Mouse (Mus musculus): Measurements from ENCODE around the gene Scaf4. TPM values are rescaled to one million over a fixed set of nuclear protein-coding genes. Genes with fewer than 3 reads are reported as not detected.

Scaf4 gene
- polyA plus RNA-seq, 1 experiment = 47.0 TPM

DNA sequence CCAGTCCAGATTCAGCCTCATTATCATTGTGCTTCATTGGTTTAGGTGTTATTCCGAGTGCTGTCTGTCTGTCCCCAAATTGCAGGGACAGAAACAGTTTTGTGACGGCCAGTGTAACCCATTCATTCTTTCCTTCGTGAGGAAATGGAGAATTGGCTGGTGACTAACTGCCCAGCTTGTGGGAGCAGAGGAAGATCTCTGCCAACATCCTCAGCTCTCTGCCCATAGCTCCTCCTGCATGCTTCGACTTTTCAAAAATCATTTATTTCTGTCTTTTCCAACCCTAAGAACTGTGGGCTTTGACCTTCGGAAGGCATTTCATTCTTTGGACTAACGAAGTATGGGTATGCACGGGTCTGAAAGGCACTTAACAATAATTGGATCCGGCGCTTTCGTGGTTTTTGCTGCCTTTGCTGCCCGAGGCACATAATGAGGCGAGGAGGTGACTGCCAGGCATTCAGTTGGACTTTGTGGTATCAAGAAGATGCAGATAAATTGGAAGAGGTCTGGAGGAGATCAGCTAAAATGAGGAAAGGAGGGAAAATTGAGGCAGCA lies 34.1 kb upstream of the Scaf4 start:
- Histone ChIP-seq H3K4me3 (ENCODE audit: extremely low read depth, insufficient read depth, insufficient read length) (no peak overlapping the region), H3K36me3 (ENCODE audit: control insufficient read depth, insufficient read depth, low read length) (no peaks in the 10 kb centered on the region), H3K4me1 (ENCODE audit: control insufficient read depth, insufficient read depth, insufficient read length) (no peaks in the 10 kb centered on the region), H3K27ac (ENCODE audit: insufficient read depth, low read length) (no peak overlapping the region), H3K27me3 (ENCODE audit: control insufficient read depth, insufficient read depth, low read length) (no peaks in the 10 kb centered on the region)
- no peak for TF ChIP-seq POLR2A (IDR thresholded peaks at IDR 0.05; ENCODE audit: low read depth, low read length)
- DNase-seq (ENCODE audit: low read depth in 1 of 2, low spot score in 2 of 2) = no peak
- WGBS = 78% methylated on average over 12 of the region's 12 CpGs

- Histone ChIP-seq H3K27ac (ENCODE audit: insufficient read depth, low read length) (no peak overlapping the region), H3K36me3 (ENCODE audit: control insufficient read depth, insufficient read depth, low read length) (no peaks in the 10 kb centered on the region), H3K27me3 (ENCODE audit: control insufficient read depth, insufficient read depth, low read length) (no peaks in the 10 kb centered on the region), H3K4me3 (ENCODE audit: extremely low read depth, insufficient read depth, insufficient read length) (no peak overlapping the region), H3K4me1 (ENCODE audit: control insufficient read depth, insufficient read depth, insufficient read length) (no peaks in the 10 kb centered on the region)
- no peak for TF ChIP-seq CTCF (IDR thresholded peaks at IDR 0.05; ENCODE audit: extremely low read depth, insufficient read depth, insufficient read length, insufficient replicate concordance)
- no peak for TF ChIP-seq POLR2A (IDR thresholded peaks at IDR 0.05; ENCODE audit: low read depth, low read length)
- WGBS = 77% methylated on average over 4 of the region's 4 CpGs
- no peak for DNase-seq (ENCODE audit: low read depth in 1 of 2, low spot score in 2 of 2)
Measured at GRCm38 (mm10) chr16:90317777-90318176, 33.5 kb upstream of the Scaf4 start.

DNA sequence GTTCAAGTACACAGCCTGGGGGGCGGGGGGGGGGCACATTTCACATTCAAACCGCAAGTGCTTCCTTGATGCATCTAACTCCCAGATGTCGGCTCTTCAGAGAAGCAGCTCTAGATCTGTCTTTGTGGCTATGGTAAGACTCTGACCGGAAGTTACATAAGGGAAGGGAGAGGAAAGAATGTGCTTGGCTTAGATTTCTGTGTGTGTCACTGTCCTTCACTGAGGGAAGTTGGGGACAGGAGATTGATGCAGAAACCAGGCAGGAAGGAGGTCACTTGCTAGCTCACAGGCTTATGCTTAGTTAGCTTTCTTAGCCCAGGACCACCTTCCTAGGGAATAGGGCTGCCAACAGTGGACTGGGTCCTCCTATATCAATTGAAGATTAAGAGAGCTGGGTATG lies 31.6 kb upstream of the Scaf4 start:
- Histone ChIP-seq H3K4me3 (ENCODE audit: extremely low read depth, insufficient read depth, insufficient read length) (no peak overlapping the region), H3K36me3 (ENCODE audit: control insufficient read depth, insufficient read depth, low read length) (no peaks in the 10 kb centered on the region), H3K27ac (ENCODE audit: insufficient read depth, low read length) (no peak overlapping the region), H3K4me1 (ENCODE audit: control insufficient read depth, insufficient read depth, insufficient read length) (no peaks in the 10 kb centered on the region), H3K27me3 (ENCODE audit: control insufficient read depth, insufficient read depth, low read length) (no peaks in the 10 kb centered on the region)
- 68% methylated on average over 4 of the region's 4 CpGs for WGBS
- TF ChIP-seq CTCF (IDR thresholded peaks at IDR 0.05; ENCODE audit: extremely low read depth, insufficient read depth, insufficient read length, insufficient replicate concordance) (no peak), POLR2A (IDR thresholded peaks at IDR 0.05; ENCODE audit: low read depth, low read length) (no peak)
- DNase-seq (ENCODE audit: low read depth in 1 of 2, low spot score in 2 of 2) = no peak

DNA sequence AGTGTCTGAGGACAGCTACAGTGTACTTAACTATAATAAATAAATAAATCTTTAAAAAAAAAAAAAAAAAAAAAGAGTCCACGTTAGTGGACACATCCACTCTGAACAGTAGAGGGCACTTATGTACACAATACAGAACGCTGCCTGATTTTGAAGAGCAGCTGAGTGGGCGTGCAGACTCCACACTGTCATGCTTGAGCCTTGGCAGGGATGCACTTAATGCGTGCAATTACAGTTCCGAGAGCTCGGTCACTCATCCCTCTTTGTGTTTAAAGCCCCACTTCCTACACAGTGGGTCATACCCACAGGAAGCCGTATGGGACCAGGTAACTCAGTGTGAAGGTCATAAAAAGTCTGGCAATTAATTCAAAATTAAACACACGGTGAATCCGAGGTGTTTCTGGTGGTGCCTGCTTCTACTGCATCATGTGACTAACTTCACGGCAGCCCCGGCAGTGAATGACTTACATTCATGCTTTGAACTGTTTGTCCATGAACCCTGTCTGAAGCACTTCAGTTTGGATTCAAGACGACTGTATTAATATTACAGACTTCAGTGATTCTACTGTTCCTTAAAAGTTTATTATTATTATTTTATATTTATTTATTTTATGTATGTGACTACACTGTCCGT lies 28.3 kb upstream of the Scaf4 start:
- DNase-seq (ENCODE audit: low read depth in 1 of 2, low spot score in 2 of 2) = no peak
- 70% methylated on average over 13 of the region's 13 CpGs for WGBS
- H3K27ac ChIP-seq (ENCODE audit: insufficient read depth, low read length) = no peak overlapping the region

GRCm38 (mm10) chr16:90310488-90311135 lies 26.3 kb upstream of the Scaf4 start:
- TF ChIP-seq CTCF (IDR thresholded peaks at IDR 0.05; ENCODE audit: extremely low read depth, insufficient read depth, insufficient read length, insufficient replicate concordance) = no peak
- no peak for TF ChIP-seq POLR2A (IDR thresholded peaks at IDR 0.05; ENCODE audit: low read depth, low read length)
- Histone ChIP-seq H3K27me3 (ENCODE audit: control insufficient read depth, insufficient read depth, low read length) (no peaks in the 10 kb centered on the region), H3K4me1 (ENCODE audit: control insufficient read depth, insufficient read depth, insufficient read length) (no peaks in the 10 kb centered on the region), H3K36me3 (ENCODE audit: control insufficient read depth, insufficient read depth, low read length) (no peaks in the 10 kb centered on the region), H3K27ac (ENCODE audit: insufficient read depth, low read length) (no peak overlapping the region), H3K4me3 (ENCODE audit: extremely low read depth, insufficient read depth, insufficient read length) (no peak overlapping the region)
- 31% methylated on average over 11 of the region's 11 CpGs for WGBS
- no peak for DNase-seq (ENCODE audit: low read depth in 1 of 2, low spot score in 2 of 2)

More for the DNA sequence above, 28.3 kb upstream of the Scaf4 start:
- Histone ChIP-seq H3K4me3 (ENCODE audit: extremely low read depth, insufficient read depth, insufficient read length) (no peak overlapping the region), H3K4me1 (ENCODE audit: control insufficient read depth, insufficient read depth, insufficient read length) (no peaks in the 10 kb centered on the region), H3K36me3 (ENCODE audit: control insufficient read depth, insufficient read depth, low read length) (no peaks in the 10 kb centered on the region), H3K27me3 (ENCODE audit: control insufficient read depth, insufficient read depth, low read length) (no peaks in the 10 kb centered on the region)
- TF ChIP-seq POLR2A (IDR thresholded peaks at IDR 0.05; ENCODE audit: low read depth, low read length) = no peak
- no peak for TF ChIP-seq CTCF (IDR thresholded peaks at IDR 0.05; ENCODE audit: extremely low read depth, insufficient read depth, insufficient read length, insufficient replicate concordance)

GRCm38 (mm10) chr16:90309784-90310183 lies 25.5 kb upstream of the Scaf4 start:
- H3K27me3 ChIP-seq (ENCODE audit: control insufficient read depth, insufficient read depth, low read length) = no peaks in the 10 kb centered on the region
- WGBS = 75% methylated on average over 3 of the region's 3 CpGs
- no peaks in the 10 kb centered on the region for H3K36me3 ChIP-seq (ENCODE audit: control insufficient read depth, insufficient read depth, low read length)
- DNase-seq (ENCODE audit: low read depth in 1 of 2, low spot score in 2 of 2) = no peak
- no peak overlapping the region for H3K4me3 ChIP-seq (ENCODE audit: extremely low read depth, insufficient read depth, insufficient read length)
- H3K4me1 ChIP-seq (ENCODE audit: control insufficient read depth, insufficient read depth, insufficient read length) = no peaks in the 10 kb centered on the region
- H3K27ac ChIP-seq (ENCODE audit: insufficient read depth, low read length) = no peak overlapping the region
- TF ChIP-seq POLR2A (IDR thresholded peaks at IDR 0.05; ENCODE audit: low read depth, low read length) = no peak
- no peak for TF ChIP-seq CTCF (IDR thresholded peaks at IDR 0.05; ENCODE audit: extremely low read depth, insufficient read depth, insufficient read length, insufficient replicate concordance)

- WGBS = 91% methylated on average over 2 of the region's 2 CpGs
Measured at GRCm38 (mm10) chr16:90303988-90304299, 19.6 kb upstream of the Scaf4 start.

More at GRCm38 (mm10) chr16:90303988-90304299, 19.6 kb upstream of the Scaf4 start:
- no peak for TF ChIP-seq CTCF (IDR thresholded peaks at IDR 0.05; ENCODE audit: extremely low read depth, insufficient read depth, insufficient read length, insufficient replicate concordance)
- H3K36me3 ChIP-seq (ENCODE audit: control insufficient read depth, insufficient read depth, low read length) = no peaks in the 10 kb centered on the region
- peaks cover 5% of the 10 kb centered on the region; the same call in 1 of the 2 replicates for H3K4me1 ChIP-seq (ENCODE audit: control insufficient read depth, insufficient read depth, insufficient read length)
- no peak overlapping the region for H3K27ac ChIP-seq (ENCODE audit: insufficient read depth, low read length)
- no peaks in the 10 kb centered on the region for H3K27me3 ChIP-seq (ENCODE audit: control insufficient read depth, insufficient read depth, low read length)
- no peak for DNase-seq (ENCODE audit: low read depth in 1 of 2, low spot score in 2 of 2)
- no peak overlapping the region for H3K4me3 ChIP-seq (ENCODE audit: extremely low read depth, insufficient read depth, insufficient read length)
